Mouse (Mus musculus) megakaryocyte, embryonic 14.5 days (primary cell): ENCODE results near the gene Arfgap3. TPM values are rescaled to one million over a fixed set of nuclear protein-coding genes. Genes with fewer than 3 reads are reported as not detected.
"Not testable (repeated sequence)": the region's sequence is repeated elsewhere in the genome, so short reads cannot be mapped to it uniquely, and the experiment has no call there.

Experiments
- H3K27me3 ChIP-seq: replicated peaks from 2 replicates; pipeline ENCODE3; 2012; ENCODE audit warnings: inconsistent platforms
- H3K36me3 ChIP-seq: replicated peaks from 2 replicates; pipeline ENCODE3; 2012; ENCODE audit warnings: low read length, inconsistent platforms, mixed read lengths
- H3K4me1 ChIP-seq: 2 replicates; pipeline ENCODE4 v1.6.1; 2012; ENCODE audit warnings: inconsistent platforms
- H3K4me3 ChIP-seq: replicated peaks from 2 replicates; pipeline ENCODE3; 2012; ENCODE audit warnings: moderate library complexity, mild to moderate bottlenecking, inconsistent platforms
- H3K9me3 ChIP-seq: 2 replicates; pipeline ENCODE4 v1.6.1; 2012; ENCODE audit warnings: inconsistent platforms
- FLI1 ChIP-seq: IDR thresholded peaks from 2 replicates; pipeline ENCODE4 v1.6.1; 2012; ENCODE audit warnings: low read length, inconsistent platforms, mixed read lengths
- GATA1 ChIP-seq: IDR thresholded peaks from 3 replicates; pipeline ENCODE4 v1.6.1; 2012; ENCODE audit warnings: mixed read lengths, low read length, inconsistent platforms, borderline replicate concordance
- polyA plus RNA-seq: library from polyadenylated mRNA; stranded (reverse); fragments of >175 nt; gene quantifications from 2 replicates; pipeline ENCODE4 v1.2.3, GENCODE M21; 2012; ENCODE audit warnings: low replicate concordance; ENCODE audit not compliant: insufficient read depth

The Arfgap3 gene
- 4.4 and 22.6 TPM in 2 replicates for polyA plus RNA-seq

GRCm38 (mm10) chr15:83349954-83350711 lies at the start of gene Arfgap3:
Gene Arfgap3 (minus strand): TSS chr15:83350247.
- Histone ChIP-seq H3K36me3 (peaks cover 40% of the 10 kb centered on the region), H3K4me3 (peak within 1 kb of the TSS; percentile 96), H3K9me3 (no peaks in the 10 kb centered on the region), H3K4me1 (peaks cover 65% of the 10 kb centered on the region), H3K27me3 (no peaks in the 10 kb centered on the region)
- TF ChIP-seq GATA1 (no peak), FLI1 (no peak)

DNA sequence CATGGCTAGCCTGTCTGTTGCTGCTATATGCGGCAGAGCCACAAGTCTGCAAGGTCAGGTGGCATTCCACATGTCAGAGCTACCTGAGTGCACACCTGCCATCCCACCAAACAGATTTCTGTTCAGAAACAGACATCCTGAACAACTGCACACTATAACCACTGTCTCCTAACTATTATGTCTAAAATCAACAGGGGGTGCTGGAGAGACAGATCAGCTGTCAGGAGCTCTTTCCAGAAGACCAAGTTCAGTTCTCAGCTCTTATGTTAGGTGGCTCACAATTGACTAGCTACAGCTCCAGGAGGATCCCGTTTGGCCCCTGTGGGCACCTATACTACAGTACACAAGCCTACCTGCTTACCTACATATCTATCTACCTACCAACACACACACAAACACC lies 42.7 kb upstream of the Arfgap3 start:
- Histone ChIP-seq H3K4me1 (peaks cover 30% of the 10 kb centered on the region), H3K36me3 (peaks cover 92% of the 10 kb centered on the region), H3K9me3 (no peaks in the 10 kb centered on the region), H3K27me3 (no peaks in the 10 kb centered on the region), H3K4me3 (no peak overlapping the region)
- TF ChIP-seq GATA1: no peak
- no peak for TF ChIP-seq FLI1

GRCm38 (mm10) chr15:83387911-83388310 lies 37.9 kb upstream of the Arfgap3 start:
- Histone ChIP-seq H3K4me1 (peaks cover 15% of the 10 kb centered on the region; the same call in 1 of the 2 replicates), H3K36me3 (peaks cover 96% of the 10 kb centered on the region), H3K27me3 (no peaks in the 10 kb centered on the region), H3K4me3 (no peak overlapping the region), H3K9me3 (no peaks in the 10 kb centered on the region)
- TF ChIP-seq FLI1 (no peak), GATA1 (no peak)

GRCm38 (mm10) chr15:83383633-83384032 lies 33.6 kb upstream of the Arfgap3 start:
- no peak for TF ChIP-seq FLI1
- TF ChIP-seq GATA1: no peak
- Histone ChIP-seq H3K4me1 (peaks cover 7% of the 10 kb centered on the region; the same call in 1 of the 2 replicates), H3K36me3 (peaks cover 98% of the 10 kb centered on the region), H3K4me3 (no peak overlapping the region), H3K27me3 (no peaks in the 10 kb centered on the region), H3K9me3 (peaks cover 4% of the 10 kb centered on the region)

GRCm38 (mm10) chr15:83383136-83383535 lies 33.1 kb upstream of the Arfgap3 start:
- peaks cover 98% of the 10 kb centered on the region for H3K36me3 ChIP-seq

DNA sequence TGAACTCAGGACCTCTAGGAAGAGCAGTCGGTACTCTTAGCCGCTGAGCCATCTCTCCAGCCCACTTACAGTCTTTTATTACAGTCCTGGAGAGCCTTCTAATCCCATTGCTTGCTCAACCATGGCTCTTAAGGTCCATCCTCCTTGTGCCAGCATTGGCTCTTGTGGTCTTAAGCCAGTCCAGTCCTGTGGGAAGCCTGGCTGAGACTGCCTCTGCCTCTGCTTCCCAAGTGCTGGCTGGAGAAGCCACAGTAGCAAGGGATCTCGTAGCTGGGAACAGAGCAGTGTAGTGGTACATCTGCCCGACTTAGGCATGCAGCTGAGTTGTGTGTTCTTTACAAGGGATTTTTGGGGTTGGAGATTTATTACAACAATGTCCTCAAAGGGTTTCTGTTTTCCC lies 32.4 kb upstream of the Arfgap3 start:
- no peak for TF ChIP-seq FLI1
- Histone ChIP-seq H3K4me1 (peaks cover 3% of the 10 kb centered on the region; the same call in 1 of the 2 replicates), H3K9me3 (peaks cover 4% of the 10 kb centered on the region), H3K4me3 (no peak overlapping the region), H3K36me3 (peaks cover 98% of the 10 kb centered on the region), H3K27me3 (no peaks in the 10 kb centered on the region)

More at GRCm38 (mm10) chr15:83383136-83383535, 33.1 kb upstream of the Arfgap3 start:
- Histone ChIP-seq H3K9me3 (peaks cover 4% of the 10 kb centered on the region), H3K27me3 (no peaks in the 10 kb centered on the region), H3K4me3 (no peak overlapping the region), H3K4me1 (peaks cover 7% of the 10 kb centered on the region; the same call in 1 of the 2 replicates)
- TF ChIP-seq FLI1 (no peak), GATA1 (no peak)

GRCm38 (mm10) chr15:83377153-83377552 lies 27.1 kb upstream of the Arfgap3 start:
- Histone ChIP-seq H3K4me3 (no peak overlapping the region), H3K36me3 (peaks cover 89% of the 10 kb centered on the region), H3K4me1 (peaks cover 21% of the 10 kb centered on the region), H3K27me3 (no peaks in the 10 kb centered on the region), H3K9me3 (no peaks in the 10 kb centered on the region)
- TF ChIP-seq GATA1 (no peak), FLI1 (no peak)

- Histone ChIP-seq H3K4me3 (no peak overlapping the region), H3K9me3 (no peaks in the 10 kb centered on the region), H3K27me3 (no peaks in the 10 kb centered on the region), H3K4me1 (peaks cover 27% of the 10 kb centered on the region), H3K36me3 (peaks cover 75% of the 10 kb centered on the region)
- TF ChIP-seq FLI1: no peak
These were observed 25.1 kb upstream of the Arfgap3 start for GRCm38 (mm10) chr15:83375136-83375535.

- no peaks in the 10 kb centered on the region for H3K9me3 ChIP-seq
- peaks cover 66% of the 10 kb centered on the region for H3K36me3 ChIP-seq
- H3K4me1 ChIP-seq: peaks cover 27% of the 10 kb centered on the region
- TF ChIP-seq GATA1 (no peak), FLI1 (no peak)
- H3K4me3 ChIP-seq: no peak overlapping the region
- no peaks in the 10 kb centered on the region for H3K27me3 ChIP-seq
These were observed 24.0 kb upstream of the Arfgap3 start for GRCm38 (mm10) chr15:83374076-83374475.

GRCm38 (mm10) chr15:83368702-83369101 lies 18.7 kb upstream of the Arfgap3 start:
- Histone ChIP-seq H3K4me1 (peaks cover 27% of the 10 kb centered on the region), H3K36me3 (peaks cover 23% of the 10 kb centered on the region)
- H3K27me3 ChIP-seq, H3K4me3 ChIP-seq, H3K9me3 ChIP-seq: not testable (repeated sequence)

GRCm38 (mm10) chr15:83368261-83368660 lies 18.2 kb upstream of the Arfgap3 start:
- peaks cover 19% of the 10 kb centered on the region for H3K36me3 ChIP-seq
- no peaks in the 10 kb centered on the region for H3K9me3 ChIP-seq
- no peak for TF ChIP-seq FLI1
- TF ChIP-seq GATA1: no peak
- H3K4me1 ChIP-seq: peaks cover 31% of the 10 kb centered on the region
- no peak overlapping the region for H3K4me3 ChIP-seq
- peaks cover 3% of the 10 kb centered on the region for H3K27me3 ChIP-seq
